Mouse (Mus musculus) small intestine, adult 2 months (tissue): ENCODE measurements around the gene Tjp1.

Source experiments
- CTCF ChIP-seq: fragments of 200-500 bp; IDR thresholded peaks from 2 replicates; pipeline ENCODE4 v1.5.1; 2012; ENCODE audit warnings: low read depth, mild to moderate bottlenecking, control low read depth, inconsistent platforms, low read length, moderate library complexity, mixed read lengths; ENCODE audit not compliant: insufficient replicate concordance, insufficient read length; ENCODE audit errors: extremely low read depth
- POLR2A ChIP-seq: fragments of 200-500 bp; IDR thresholded peaks from 2 replicates; pipeline ENCODE4 v1.6.1; 2012; ENCODE audit warnings: low read depth, mild to moderate bottlenecking, control low read depth, inconsistent platforms, low read length, moderate library complexity

DNA sequence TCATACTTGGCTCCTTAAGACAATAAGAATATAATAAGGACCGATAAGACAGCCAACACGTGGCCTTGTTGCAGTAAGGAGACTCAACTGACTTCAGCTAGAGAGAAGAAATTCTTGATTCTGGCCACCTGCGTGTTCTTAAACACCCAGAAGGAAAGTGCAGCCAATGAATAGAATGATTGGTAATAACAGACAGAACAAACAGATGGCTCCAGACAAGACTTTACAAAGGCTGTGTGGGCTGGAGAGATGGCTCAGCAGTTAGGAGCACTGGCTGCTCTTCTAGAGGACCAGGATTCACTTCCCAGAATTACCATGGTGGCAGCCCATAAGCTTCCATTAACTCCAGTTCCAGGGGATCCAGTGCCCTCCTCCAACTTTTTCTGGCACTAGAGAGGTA, 90.7 kb downstream of the Tjp1 start:
- TF ChIP-seq CTCF (no peak), POLR2A (no peak)
